Mouse (Mus musculus): Measurements from ENCODE around the gene 6330403K07Rik. TPM values are rescaled to one million over a fixed set of nuclear protein-coding genes. Genes with fewer than 3 reads are reported as not detected.

The 6330403K07Rik gene
- polyA plus RNA-seq, 1 experiment from 2014 or later, result 327 TPM

Other genes with a start within 250 kb of the 6330403K07Rik start
- gene Scimp, start 220.9 kb downstream of the 6330403K07Rik start, polyA plus RNA-seq (2016; fragmentation: Nextera tagmentation; extraction: Ambion mirVana), result not detected in 2 replicates
- 55.2 and 57.7 TPM in 2 replicates for gene Rabep1, start 188.7 kb downstream of the 6330403K07Rik start, polyA plus RNA-seq (2016; fragmentation: Nextera tagmentation; extraction: Ambion mirVana)
- gene Nup88, start 63.5 kb downstream of the 6330403K07Rik start, polyA plus RNA-seq (2016; fragmentation: Nextera tagmentation; extraction: Ambion mirVana), result 158 and 163 TPM in 2 replicates
- gene Rpain, start 63.3 kb downstream of the 6330403K07Rik start, polyA plus RNA-seq (2016; fragmentation: Nextera tagmentation; extraction: Ambion mirVana), result 83.9 and 89.5 TPM in 2 replicates
- gene C1qbp, start 50.5 kb downstream of the 6330403K07Rik start, polyA plus RNA-seq (2016; fragmentation: Nextera tagmentation; extraction: Ambion mirVana), result 249 and 252 TPM in 2 replicates
- gene Dhx33, start 29.1 kb downstream of the 6330403K07Rik start, polyA plus RNA-seq (2016; fragmentation: Nextera tagmentation; extraction: Ambion mirVana), result 20.9 and 22.3 TPM in 2 replicates
- gene Mis12, start 13.9 kb downstream of the 6330403K07Rik start, polyA plus RNA-seq (2016; fragmentation: Nextera tagmentation; extraction: Ambion mirVana), result 60.7 and 66.1 TPM in 2 replicates
- gene Derl2, start 13.7 kb downstream of the 6330403K07Rik start, polyA plus RNA-seq (2016; fragmentation: Nextera tagmentation; extraction: Ambion mirVana), result 43.5 and 46.2 TPM in 2 replicates
- 0.09 TPM in 1 of 2 replicates, not detected in the other for gene Nlrp1a, start 111.2 kb upstream of the 6330403K07Rik start, polyA plus RNA-seq (2016; fragmentation: Nextera tagmentation; extraction: Ambion mirVana)
- gene Nlrp1b, start 197.2 kb upstream of the 6330403K07Rik start, polyA plus RNA-seq (2016; fragmentation: Nextera tagmentation; extraction: Ambion mirVana), result not detected in 2 replicates